Mouse (Mus musculus) gastrocnemius, adult 18-20 months (tissue): ENCODE results near the gene Rhox2h. TPM values are rescaled to one million over a fixed set of nuclear protein-coding genes. Genes with fewer than 3 reads are reported as not detected.
"Not testable (repeated sequence)": the region's sequence is repeated elsewhere in the genome, so short reads cannot be mapped to it uniquely, and the experiment has no call there.

Experiments used
- DNase-seq: peaks from one replicate; pipeline ENCODE4 v3.0.0; 2021; ENCODE audit warnings: low spot score
- long read RNA-seq, 2 experiments: library from polyadenylated mRNA; stranded (forward); transcript quantifications; one replicate each; pipeline ENCODE4 v2.0.0; 2021
- total RNA-seq, 2 experiments: library from RNA; stranded (reverse); gene quantifications; 2 replicates each; pipeline ENCODE4 v1.2.3; 2021

Rhox2h gene
- not detected for total RNA-seq
- long read RNA-seq, experiment 1, result 0 reads
- long read RNA-seq, experiment 2, result 0 reads

- not testable (repeated sequence) for DNase-seq
These were observed at the start of gene Rhox2h for GRCm38 (mm10) chrX:37673177-37673576. Gene Rhox2h (minus strand): TSS chrX:37673277.

GRCm38 (mm10) chrX:37701821-37702387 is 28.8 kb upstream of the Rhox2h start:
- DNase-seq, result no peak

- no peak for DNase-seq
These were observed 19.2 kb upstream of the Rhox2h start for GRCm38 (mm10) chrX:37692261-37692660.

GRCm38 (mm10) chrX:37683031-37683715 is 10.1 kb upstream of the Rhox2h start:
- no peak for DNase-seq

GRCm38 (mm10) chrX:37668664-37669063 is 4.4 kb downstream of the Rhox2h start, which contains the start of gene Rhox3h:
Gene Rhox3h (minus strand): TSS chrX:37668764.
- DNase-seq, result not testable (repeated sequence)

- DNase-seq, result not testable (repeated sequence)
These were observed 21.9 kb downstream of the Rhox2h start, which contains the start of gene Rhox4g for GRCm38 (mm10) chrX:37651227-37651626. Gene Rhox4g (minus strand): TSS chrX:37651327.

GRCm38 (mm10) chrX:37643370-37643769 is 29.7 kb downstream of the Rhox2h start, which contains the start of gene Rhox2g:
Gene Rhox2g (minus strand): TSS chrX:37643470.
- not testable (repeated sequence) for DNase-seq

GRCm38 (mm10) chrX:37628512-37628911 is 44.6 kb downstream of the Rhox2h start, which contains the start of gene Rhox3g:
Gene Rhox3g (minus strand): TSS chrX:37628612.
- DNase-seq, result not testable (repeated sequence)

Other genes with a start within 250 kb of the Rhox2h start
- gene Rhox4b, start 240.8 kb downstream of the Rhox2h start, total RNA-seq, result not detected
- not detected for gene Rhox2c, start 219.6 kb downstream of the Rhox2h start, total RNA-seq
- gene Rhox3c, start 214.7 kb downstream of the Rhox2h start, total RNA-seq, result not detected
- gene Rhox4c, start 192.9 kb downstream of the Rhox2h start, total RNA-seq, result not detected
- not detected for gene Rhox2d, start 179.8 kb downstream of the Rhox2h start, total RNA-seq
- not detected for gene Rhox4d, start 158.9 kb downstream of the Rhox2h start, total RNA-seq
- not detected for gene Rhox2e, start 142.8 kb downstream of the Rhox2h start, total RNA-seq
- gene Rhox3e, start 131.3 kb downstream of the Rhox2h start, total RNA-seq, result not detected
- gene Rhox4e, start 115.9 kb downstream of the Rhox2h start, total RNA-seq, result not detected
- not detected for gene Rhox2f, start 101.9 kb downstream of the Rhox2h start, total RNA-seq
- not detected for gene Rhox3f, start 92.3 kb downstream of the Rhox2h start, total RNA-seq
- gene Rhox4f, start 65.6 kb downstream of the Rhox2h start, total RNA-seq, result not detected
- gene Rhox3g, start 44.7 kb downstream of the Rhox2h start, total RNA-seq, result not detected
- gene Rhox2g, start 29.8 kb downstream of the Rhox2h start, total RNA-seq, result not detected
- gene Rhox4g, start 21.9 kb downstream of the Rhox2h start, total RNA-seq, result not detected
- not detected for gene Rhox3h, start 4.5 kb downstream of the Rhox2h start, total RNA-seq
- gene Rhox5, start 131.6 kb upstream of the Rhox2h start, total RNA-seq, result not detected
- not detected for gene Rhox6, start 153.6 kb upstream of the Rhox2h start, total RNA-seq
- not detected for gene Rhox7a, start 158.4 kb upstream of the Rhox2h start, total RNA-seq
- not detected for gene Rhox8, start 205.7 kb upstream of the Rhox2h start, total RNA-seq
- not detected for gene Rhox7b, start 224.0 kb upstream of the Rhox2h start, total RNA-seq
- gene Rhox9, start 228.5 kb upstream of the Rhox2h start, total RNA-seq, result not detected